Mouse (Mus musculus) C2C12 (cell line): ENCODE data around the gene Thrb. TPM values are rescaled to one million over a fixed set of nuclear protein-coding genes. Genes with fewer than 3 reads are reported as not detected.

ENCODE experiments used
- H3K27me3 ChIP-seq: one replicate; pipeline ENCODE4 v1.6.1; 2011; ENCODE audit not compliant: control insufficient read depth, insufficient read depth, insufficient read length
- H3K36me3 ChIP-seq: one replicate; pipeline ENCODE4 v1.6.1; 2011; ENCODE audit not compliant: control insufficient read depth, insufficient read depth
- H3K4me3 ChIP-seq: one replicate; pipeline ENCODE4 v1.5.1; 2011; ENCODE audit warnings: mild to moderate bottlenecking, control low read depth; ENCODE audit not compliant: poor library complexity, insufficient read depth, severe bottlenecking
- H3K79me2 ChIP-seq: one replicate; pipeline ENCODE4 v1.6.1; 2011; ENCODE audit not compliant: control insufficient read depth, insufficient read depth
- H3K79me3 ChIP-seq: one replicate; pipeline ENCODE4 v1.6.1; 2011; ENCODE audit warnings: low read depth, control low read depth
- H3ac ChIP-seq: one replicate; pipeline ENCODE3; 2011; ENCODE audit warnings: low read depth; ENCODE audit not compliant: control insufficient read depth, insufficient read length
- CEBPB ChIP-seq: IDR thresholded peaks from one replicate; pipeline ENCODE4 v1.6.1; 2011; ENCODE audit warnings: low read depth, mild to moderate bottlenecking, control low read depth, moderate library complexity
- CTCF ChIP-seq: IDR thresholded peaks from one replicate; pipeline ENCODE4 v1.5.1; 2011; ENCODE audit not compliant: control insufficient read depth, insufficient read depth, insufficient read length
- FOSL1 ChIP-seq: IDR thresholded peaks from one replicate; pipeline ENCODE4 v1.8.0; 2011; ENCODE audit warnings: mild to moderate bottlenecking, low read length; ENCODE audit not compliant: poor library complexity, insufficient read depth, severe bottlenecking
- MAX ChIP-seq: IDR thresholded peaks from one replicate; pipeline ENCODE4 v1.6.1; 2011; ENCODE audit warnings: mild to moderate bottlenecking, control low read depth
- MYOD1 ChIP-seq: IDR thresholded peaks from one replicate; pipeline ENCODE4 v1.6.1; 2011; ENCODE audit warnings: low read depth; ENCODE audit not compliant: control insufficient read depth, insufficient read length
- MYOG ChIP-seq: IDR thresholded peaks from one replicate; pipeline ENCODE4 v1.6.1; 2011; ENCODE audit not compliant: control insufficient read depth, insufficient read length; ENCODE audit errors: extremely low read depth
- USF1 ChIP-seq: IDR thresholded peaks from one replicate; pipeline ENCODE4 v1.6.1; 2011; ENCODE audit warnings: low read depth, mild to moderate bottlenecking, control low read depth, moderate library complexity
- polyA plus RNA-seq: library from polyadenylated mRNA; unstranded; fragments of >200 nt; fragmentation: generic; extraction: Trizol; gene quantifications from one replicate; pipeline ENCODE4 v1.2.1, GENCODE M21; 2012; ENCODE audit warnings: missing spikeins

The Thrb gene
- polyA plus RNA-seq, 1 experiment = 0.01 TPM

- no peaks in the 10 kb centered on the region for H3K79me3 ChIP-seq
- no peak overlapping the region for H3K4me3 ChIP-seq
- H3K36me3 ChIP-seq = no peaks in the 10 kb centered on the region
- no peaks in the 10 kb centered on the region for H3K27me3 ChIP-seq
- H3K79me2 ChIP-seq = no peaks in the 10 kb centered on the region
- no peak for TF ChIP-seq CTCF
- TF ChIP-seq MYOG = no peak
- no peak for TF ChIP-seq MYOD1
- no peak for TF ChIP-seq USF1
- no peak for TF ChIP-seq CEBPB
- TF ChIP-seq MAX = no peak
- no peak for TF ChIP-seq FOSL1
- H3ac ChIP-seq = no peak overlapping the region
Measured at GRCm38 (mm10) chr14:17674335-17674734, 14.3 kb downstream of the Thrb start.

- TF ChIP-seq USF1 = no peak
- TF ChIP-seq FOSL1 = peak; percentile 65
- TF ChIP-seq CTCF = no peak
- peak; percentile 86 for TF ChIP-seq CEBPB
- no peaks in the 10 kb centered on the region for H3K79me2 ChIP-seq
Measured at GRCm38 (mm10) chr14:17675214-17675613, 15.2 kb downstream of the Thrb start.

DNA sequence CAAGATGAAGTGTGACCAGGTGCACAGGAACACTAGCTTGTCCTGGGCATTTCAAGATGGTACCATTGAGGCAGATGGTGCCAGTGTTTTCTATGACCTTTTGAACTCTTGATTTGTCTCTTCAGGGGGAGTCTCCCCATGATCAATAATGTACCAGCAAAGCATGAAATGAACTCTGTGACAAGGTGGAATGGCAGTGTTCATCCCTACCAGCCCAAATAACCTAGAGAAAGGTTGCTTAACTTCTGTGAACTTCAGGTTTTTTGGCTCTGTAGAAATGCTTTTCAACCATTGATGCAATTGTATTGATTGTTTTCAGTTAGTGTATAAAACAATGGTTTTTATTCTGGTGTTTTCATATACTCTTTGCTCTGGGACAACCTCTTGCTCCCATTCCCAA lies 21.4 kb downstream of the Thrb start:
- no peak overlapping the region for H3K4me3 ChIP-seq
- TF ChIP-seq MYOD1 (no peak), MYOG (no peak), CEBPB (no peak), FOSL1 (no peak), MAX (no peak), USF1 (no peak), CTCF (no peak)
- no peak overlapping the region for H3ac ChIP-seq
- no peaks in the 10 kb centered on the region for H3K27me3 ChIP-seq
- H3K36me3 ChIP-seq = no peaks in the 10 kb centered on the region
- H3K79me2 ChIP-seq = no peaks in the 10 kb centered on the region
- no peaks in the 10 kb centered on the region for H3K79me3 ChIP-seq

More at GRCm38 (mm10) chr14:17675214-17675613, 15.2 kb downstream of the Thrb start:
- Histone ChIP-seq H3ac (no peak overlapping the region), H3K79me3 (no peaks in the 10 kb centered on the region), H3K4me3 (no peak overlapping the region), H3K36me3 (no peaks in the 10 kb centered on the region), H3K27me3 (no peaks in the 10 kb centered on the region)

DNA sequence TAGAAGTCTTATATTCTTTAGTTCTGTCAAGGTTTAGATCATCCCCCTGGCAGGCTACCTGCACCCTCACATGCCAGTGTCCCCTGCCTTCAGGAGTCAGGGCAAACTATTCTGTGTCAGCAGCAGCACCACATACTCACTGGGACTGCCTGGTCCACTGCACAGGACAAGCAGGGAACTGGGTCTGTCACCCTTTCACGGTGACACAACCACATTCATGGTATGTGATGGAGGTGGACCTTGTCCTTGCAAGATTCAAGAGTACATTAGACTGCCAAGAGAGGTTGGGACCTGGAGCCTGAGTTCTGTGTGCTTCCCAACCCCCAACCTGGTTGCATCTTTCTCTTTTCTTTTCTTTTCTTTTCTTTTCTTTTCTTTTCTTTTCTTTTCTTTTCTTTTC lies 24.8 kb downstream of the Thrb start:
- H3K4me3 ChIP-seq = no peak overlapping the region
- H3K79me3 ChIP-seq = no peaks in the 10 kb centered on the region
- no peaks in the 10 kb centered on the region for H3K36me3 ChIP-seq
- no peaks in the 10 kb centered on the region for H3K27me3 ChIP-seq
- H3K79me2 ChIP-seq = no peaks in the 10 kb centered on the region
- no peak for TF ChIP-seq MAX
- TF ChIP-seq MYOD1 = no peak
- no peak for TF ChIP-seq FOSL1
- TF ChIP-seq CEBPB = no peak
- no peak overlapping the region for H3ac ChIP-seq

DNA sequence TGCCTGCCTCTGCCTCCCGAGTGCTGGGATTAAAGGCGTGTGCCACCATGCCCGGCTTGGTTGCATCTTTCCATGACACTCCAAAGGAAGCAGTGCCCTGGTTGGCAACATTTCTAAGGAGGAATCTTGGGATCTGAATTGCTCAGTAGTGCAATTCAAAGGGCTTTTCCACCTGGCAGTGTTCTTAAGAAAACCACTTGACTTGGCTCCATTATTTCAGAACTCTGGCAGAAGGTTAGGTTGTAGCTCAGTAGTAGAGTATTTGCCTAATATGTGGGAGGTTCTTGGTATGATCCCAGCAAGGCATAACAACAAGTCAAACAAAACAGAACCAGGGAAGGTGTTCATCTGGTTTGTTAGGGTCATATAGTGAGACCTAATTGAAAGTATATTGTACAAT lies 25.4 kb downstream of the Thrb start:
- Histone ChIP-seq H3K27me3 (no peaks in the 10 kb centered on the region), H3K79me3 (no peaks in the 10 kb centered on the region), H3K36me3 (no peaks in the 10 kb centered on the region), H3K4me3 (no peak overlapping the region), H3K79me2 (no peaks in the 10 kb centered on the region), H3ac (no peak overlapping the region)
- TF ChIP-seq CEBPB = no peak
- no peak for TF ChIP-seq FOSL1
- TF ChIP-seq CTCF = no peak
- TF ChIP-seq MAX = no peak
- no peak for TF ChIP-seq MYOD1
- no peak for TF ChIP-seq USF1
- no peak for TF ChIP-seq MYOG

DNA sequence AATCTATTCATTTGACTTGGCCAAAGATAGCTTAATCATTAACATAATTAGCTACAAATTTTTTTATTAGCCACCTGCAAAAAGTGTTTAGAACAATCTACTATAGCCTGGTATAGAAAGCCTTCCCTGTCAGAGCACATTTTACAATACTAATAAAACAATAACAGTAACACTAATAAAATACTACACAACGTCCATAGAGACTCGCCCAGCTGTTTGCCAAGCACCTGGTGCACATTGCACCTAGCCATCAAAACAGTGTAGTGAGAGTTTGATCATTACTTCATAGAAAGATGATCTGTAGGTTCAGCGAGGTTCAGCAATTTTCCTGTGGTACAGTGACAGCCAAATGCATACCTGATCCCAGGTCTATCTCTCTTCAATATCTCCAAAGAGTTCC lies 26.9 kb downstream of the Thrb start:
- no peaks in the 10 kb centered on the region for H3K27me3 ChIP-seq
- H3K79me2 ChIP-seq = no peaks in the 10 kb centered on the region

More for the DNA sequence above, 26.9 kb downstream of the Thrb start:
- TF ChIP-seq CTCF (no peak), USF1 (no peak), CEBPB (no peak)
- Histone ChIP-seq H3K36me3 (no peaks in the 10 kb centered on the region), H3K4me3 (no peak overlapping the region), H3ac (no peak overlapping the region), H3K79me3 (no peaks in the 10 kb centered on the region)
